Mouse (Mus musculus) embryonic stem cell, embryonic (primary cell): ENCODE data around the gene Frs3.

Experiments
- CTCF ChIA-PET, 4 experiments: fragments of 300-600 bp in 2 of 4; fragments of 350-600 bp in 2 of 4; sonication (Branson Sonifier 250); formaldehyde crosslinking; loops; one replicate each; lab custom pipeline; 2022; ENCODE audit warnings: inconsistent platforms in 2 of 4; lab: Charles Lee
- POLR2A ChIA-PET, 4 experiments: fragments of 300-600 bp in 2 of 4; fragments of 350-600 bp in 2 of 4; sonication (Branson Sonifier 250); formaldehyde crosslinking; loops; one replicate each; lab custom pipeline; 2022; ENCODE audit warnings: antibody characterized with exemption in 4 of 4, inconsistent platforms in 1 of 4; lab: Charles Lee

Gene Frs3

DNA sequence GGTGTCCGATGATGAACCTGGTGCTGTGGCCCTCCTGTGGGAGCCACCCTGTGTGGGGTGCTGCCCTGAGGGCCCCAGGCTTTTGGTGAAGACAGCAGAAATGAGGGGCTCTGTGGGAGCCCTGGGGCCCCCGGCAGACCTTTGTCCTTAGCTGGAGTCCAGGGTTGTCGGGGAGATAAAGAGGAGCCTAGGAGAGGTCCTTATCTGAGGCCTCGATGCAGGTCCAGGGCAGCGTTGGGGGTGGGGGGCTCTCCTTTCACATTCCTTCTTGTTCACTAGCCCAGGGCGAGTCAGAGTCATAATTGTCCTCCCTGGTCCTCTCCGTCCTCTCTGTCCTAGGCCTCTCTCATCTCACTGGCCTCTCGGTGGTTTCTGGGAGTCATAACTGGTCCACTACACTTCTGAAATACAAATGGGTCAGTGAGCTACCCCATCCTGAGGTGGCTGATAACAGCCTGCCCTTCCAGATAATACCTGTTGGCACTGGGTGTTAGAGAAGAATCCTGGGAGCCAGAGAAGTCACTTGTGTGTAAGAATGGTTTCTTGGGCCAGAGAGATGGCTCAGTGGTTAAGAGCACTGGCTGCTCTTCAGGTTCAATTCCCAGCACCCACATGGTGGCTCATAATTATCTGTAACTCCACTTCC, 64.4 kb downstream of the Frs3 start:
- CTCF ChIA-PET: interaction anchor here in 2 of 4 experiments (0.6 to 1.7 kb wide), 7 partner anchors 8 to 357 kb away, joined by 3 to 9 read pairs (median 4); no protein-coding TSS in a partner anchor
- POLR2A ChIA-PET: interaction anchor here in 1 of 4 experiments (0.6 to 13.1 kb wide), 6 partner anchors 15 to 355 kb away, joined by 3 to 95 read pairs (median 4); partner anchors contain the start of gene Tfeb
